Mouse (Mus musculus) yolk sac, embryonic 10.5 days (tissue): ENCODE data around the gene Slc25a30.
A peak's percentile ranks its signal among the peaks of the same experiment; 100 is the strongest.
"Not testable (repeated sequence)": the region's sequence is repeated elsewhere in the genome, so short reads cannot be mapped to it uniquely, and the experiment has no call there.

Experiments
- DNase-seq: peaks from one replicate; pipeline ENCODE4 v3.0.0-alpha.2; 2017; ENCODE audit warnings: low spot score

The Slc25a30 gene

DNA sequence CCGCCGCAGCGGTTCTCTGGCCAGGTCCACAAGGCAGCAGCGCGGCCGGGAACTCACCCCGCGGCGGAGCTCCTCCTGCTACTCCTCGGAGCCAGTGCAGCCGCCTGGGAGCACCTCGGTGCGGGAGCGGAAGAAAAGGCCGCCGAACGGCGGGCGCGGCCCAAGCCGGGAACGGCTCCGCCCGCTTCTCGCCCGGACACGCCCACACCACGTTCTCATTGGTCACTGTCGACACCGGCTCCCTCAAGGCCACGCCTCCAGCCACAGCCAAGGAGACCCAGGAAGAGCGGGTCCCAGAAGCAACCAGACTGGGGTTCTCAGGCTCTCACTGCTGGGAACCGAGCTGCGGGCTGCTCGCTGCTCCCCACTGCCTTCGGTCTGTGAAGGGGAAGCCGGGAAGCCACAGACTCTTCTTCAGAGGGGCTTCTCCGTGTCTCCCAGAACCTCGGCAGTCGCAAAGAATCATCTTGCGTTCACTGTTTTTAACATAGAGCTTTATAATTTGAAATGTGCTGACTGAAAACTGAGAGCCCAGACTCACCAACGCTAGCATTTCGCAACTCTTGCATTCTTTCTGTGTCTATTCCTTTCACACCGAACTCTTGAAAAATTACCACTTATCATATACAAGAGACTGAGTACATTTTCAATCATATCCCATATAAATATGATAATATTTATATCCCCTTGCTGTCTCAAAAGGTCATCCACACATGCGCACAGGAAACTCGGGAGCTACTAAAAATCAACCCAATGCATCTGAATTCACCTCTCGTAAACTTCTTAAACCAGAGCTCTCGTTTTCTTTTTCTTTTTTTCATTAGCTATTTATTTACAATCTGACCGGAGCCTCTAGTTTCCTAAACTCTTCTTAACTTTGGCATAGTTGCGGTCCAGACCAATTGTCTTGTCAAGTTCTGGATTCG, at the start of gene Slc25a30:
Gene Slc25a30, minus strand, starts transcription at position 170 of the 926 bp plus-strand sequence.
- DNase-seq = peak; percentile 98

DNA sequence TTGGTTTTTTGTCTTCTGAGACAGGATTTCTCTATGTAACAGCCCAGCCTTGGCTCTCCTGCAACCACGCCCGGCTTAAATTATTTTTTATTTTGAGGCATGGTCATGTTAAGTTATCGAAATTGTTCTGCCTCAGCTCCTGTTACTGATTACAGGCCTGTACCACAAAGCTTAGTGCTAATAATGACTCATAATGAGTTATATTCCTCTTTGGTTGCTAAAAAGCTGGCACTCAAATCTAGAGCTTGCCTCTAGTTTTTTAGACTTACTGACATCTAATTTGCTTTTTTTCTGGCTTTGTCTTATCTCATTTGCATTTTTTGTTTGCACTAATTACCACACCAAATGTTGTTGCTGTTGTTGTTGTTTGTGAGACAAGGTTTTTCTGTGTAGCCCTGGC, 49.7 kb upstream of the Slc25a30 start:
- no peak for DNase-seq

DNA sequence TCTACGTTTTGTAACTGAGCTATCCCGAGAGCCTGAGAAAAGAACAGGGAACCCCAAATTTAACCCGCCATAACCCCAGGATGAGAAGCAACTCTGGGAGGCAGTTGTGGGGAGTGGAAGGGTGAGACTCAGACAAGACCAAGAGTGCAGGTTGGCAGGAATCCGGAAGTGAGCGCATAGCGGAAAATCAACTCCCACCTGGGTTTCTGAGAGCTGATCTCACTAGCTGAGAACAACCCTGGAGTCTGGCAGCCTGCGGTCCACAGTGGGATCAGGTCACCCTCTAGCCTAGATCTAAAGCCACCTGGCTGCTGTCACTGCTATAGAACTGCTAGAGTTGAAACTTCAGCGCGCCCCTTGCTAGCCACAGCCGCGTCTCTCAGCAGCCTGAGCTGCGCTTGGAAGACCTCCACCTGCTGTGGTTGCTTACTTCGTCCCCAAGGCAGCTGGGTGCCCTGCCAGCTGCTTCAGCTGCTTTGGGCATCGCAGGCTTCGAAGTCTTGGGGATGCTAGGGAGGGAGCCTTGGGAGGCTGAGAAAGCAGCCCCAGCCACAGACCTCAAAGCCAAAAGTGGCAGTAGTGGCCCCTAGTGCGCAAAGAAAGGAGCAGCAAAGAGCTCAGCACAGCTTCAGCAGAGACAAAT, 48.0 kb upstream of the Slc25a30 start:
- DNase-seq = peak; percentile 46

DNA sequence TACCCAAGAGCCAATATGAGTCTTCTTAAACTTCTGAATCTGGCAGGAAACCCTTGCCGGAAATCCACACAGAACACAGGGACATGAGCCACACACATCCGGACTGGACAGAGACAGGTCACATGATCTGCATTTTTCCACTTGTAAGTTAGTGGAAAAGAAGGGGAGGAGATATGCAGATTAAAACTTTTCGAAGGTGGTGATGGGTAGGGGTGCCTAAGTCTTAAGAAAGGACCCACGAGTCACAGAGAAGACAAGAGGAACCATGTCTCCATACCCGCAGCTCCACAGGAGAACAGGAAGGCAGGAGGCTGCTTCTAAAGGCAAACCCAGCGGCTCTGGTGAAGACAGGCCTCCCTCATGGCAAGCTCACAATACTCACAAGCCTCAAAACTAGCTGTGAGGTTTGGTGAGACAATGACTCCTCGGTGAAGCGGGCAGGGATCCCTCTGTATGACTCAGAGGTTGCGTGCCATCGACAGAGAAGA, 47.5 kb upstream of the Slc25a30 start:
- peak; percentile 90 for DNase-seq

DNA sequence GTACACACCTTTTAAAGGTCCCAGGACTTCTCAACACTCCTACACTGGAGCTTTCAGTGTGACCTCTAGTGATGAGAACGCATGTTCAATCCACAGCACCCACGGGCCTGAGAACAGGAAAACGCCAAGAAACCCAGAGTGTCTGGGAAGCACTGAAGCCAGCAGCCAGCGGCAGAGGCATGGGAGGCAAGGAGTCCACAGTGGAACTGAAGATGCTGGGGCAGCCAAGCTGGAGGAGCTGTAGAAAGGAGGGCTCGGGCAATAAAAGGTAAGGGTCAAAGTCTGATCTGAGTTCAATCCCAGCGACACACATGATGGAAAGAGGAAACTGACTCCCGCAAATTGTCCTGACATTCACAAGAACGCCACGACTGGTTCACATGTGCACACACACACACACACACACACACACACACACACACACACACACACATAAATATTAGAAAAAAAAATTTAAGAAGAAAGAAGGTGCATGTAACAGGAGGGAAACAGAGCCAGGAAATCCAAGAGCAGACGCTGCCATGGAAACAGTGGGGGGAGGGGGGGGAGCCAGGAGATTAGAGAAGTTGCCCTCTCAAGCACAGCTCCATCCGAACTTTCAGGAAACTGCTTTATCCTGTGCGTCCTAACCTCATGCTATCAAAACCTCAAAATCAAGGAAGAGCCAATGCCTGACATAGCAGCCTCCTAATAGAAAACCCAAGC, 46.9 kb upstream of the Slc25a30 start:
- peak; percentile 80 for DNase-seq

DNA sequence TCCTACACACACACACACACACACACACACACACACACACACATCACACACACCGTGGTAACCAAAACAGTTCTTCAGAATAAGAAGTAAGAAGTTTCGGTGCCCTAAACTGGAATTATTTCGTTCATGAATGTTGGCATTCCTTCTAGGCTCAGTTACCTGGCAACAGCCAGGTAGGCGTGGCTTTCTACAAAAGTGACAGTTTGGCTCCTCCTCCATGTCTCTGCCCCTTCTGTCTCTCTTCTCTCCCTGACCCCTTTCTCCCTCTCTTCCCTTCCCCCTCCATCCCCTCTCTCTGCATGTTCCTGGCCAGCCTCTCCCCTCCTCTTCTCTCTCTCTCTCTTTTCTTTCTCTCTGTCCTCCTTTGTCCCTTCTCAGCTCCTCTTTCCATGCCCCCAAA, 46.1 kb upstream of the Slc25a30 start:
- DNase-seq = no peak

DNA sequence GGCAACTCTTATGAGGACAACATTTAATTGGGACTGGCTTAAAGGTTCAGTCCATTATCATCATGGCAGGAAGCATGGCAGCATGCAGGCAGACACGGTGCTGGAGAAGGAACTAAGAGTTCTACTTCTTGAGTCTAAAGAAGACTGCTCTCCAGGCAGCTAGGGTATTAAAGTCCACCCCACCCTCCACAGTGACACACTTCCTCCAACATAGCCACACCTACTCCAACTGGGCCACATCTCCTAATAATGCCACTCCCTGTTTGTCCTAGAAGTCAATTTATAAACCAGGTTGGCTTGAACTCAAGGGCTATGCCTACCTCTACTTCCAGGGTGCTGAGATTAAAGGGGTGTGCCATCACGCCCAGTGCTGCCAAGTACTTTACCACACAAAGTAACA, 45.2 kb upstream of the Slc25a30 start:
- no peak for DNase-seq

DNA sequence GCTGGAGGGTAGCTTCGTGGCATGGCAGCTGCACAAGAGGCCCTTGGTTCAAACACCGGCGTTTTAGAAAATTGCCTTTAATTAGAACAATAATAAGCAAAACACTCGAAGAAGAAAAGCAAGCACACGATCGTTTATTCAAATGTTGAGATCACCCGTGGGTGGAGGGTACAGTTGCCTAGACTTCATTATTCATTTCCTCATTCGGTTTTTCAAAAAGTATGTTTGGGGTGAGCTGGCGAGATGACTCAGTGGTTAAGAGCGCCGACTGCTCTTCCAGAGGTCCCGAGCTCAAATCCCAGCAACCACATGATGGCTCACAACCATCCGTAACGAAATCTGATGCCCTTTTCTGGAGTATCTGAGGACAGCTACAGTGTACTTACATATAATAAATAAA, 43.0 kb upstream of the Slc25a30 start:
- DNase-seq = not testable (repeated sequence)

DNA sequence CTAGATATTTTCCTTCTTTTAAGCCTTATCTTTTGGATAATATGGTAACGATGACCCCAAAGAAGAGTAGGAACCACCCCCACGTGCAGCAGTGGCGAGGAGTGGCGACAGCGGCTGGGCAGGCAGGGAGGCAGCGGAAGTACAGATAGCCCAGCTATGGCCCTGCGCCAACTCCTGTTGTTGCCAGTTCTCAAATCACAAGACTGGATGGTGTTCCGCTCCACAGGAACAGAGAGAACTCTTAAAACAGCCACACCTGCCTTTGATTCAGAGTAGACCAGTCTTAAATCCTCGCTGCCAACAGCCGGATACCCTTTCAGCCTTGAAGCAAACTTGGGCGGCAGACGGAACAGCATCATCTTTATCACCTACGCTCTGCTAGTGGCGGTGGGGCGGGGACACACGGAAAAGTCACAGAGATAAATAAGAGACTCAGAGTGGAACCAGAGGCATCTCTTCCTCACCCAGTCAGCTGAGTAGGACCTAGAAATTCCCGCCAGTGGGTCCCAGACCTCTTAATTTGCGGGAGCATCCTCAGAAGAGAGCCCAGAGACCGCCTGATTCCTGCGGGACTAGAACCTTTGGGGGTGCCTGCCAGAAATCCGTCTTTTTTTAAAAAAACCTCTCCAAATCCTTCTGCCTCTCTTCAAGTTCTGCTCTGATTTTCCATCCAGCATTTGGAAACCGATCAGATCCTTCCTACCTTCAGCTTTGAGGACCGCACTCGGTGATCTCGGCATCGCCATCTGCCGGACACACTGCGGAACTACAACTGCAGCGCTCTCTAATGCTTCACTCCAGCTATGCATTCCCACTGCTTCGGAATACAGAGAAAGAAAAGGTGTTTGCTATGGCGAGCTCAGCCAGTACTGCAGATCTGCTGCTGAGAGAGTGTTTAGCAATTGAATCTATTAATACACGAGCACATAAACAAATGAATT, 42.3 kb upstream of the Slc25a30 start:
- peak; percentile 68 for DNase-seq

DNA sequence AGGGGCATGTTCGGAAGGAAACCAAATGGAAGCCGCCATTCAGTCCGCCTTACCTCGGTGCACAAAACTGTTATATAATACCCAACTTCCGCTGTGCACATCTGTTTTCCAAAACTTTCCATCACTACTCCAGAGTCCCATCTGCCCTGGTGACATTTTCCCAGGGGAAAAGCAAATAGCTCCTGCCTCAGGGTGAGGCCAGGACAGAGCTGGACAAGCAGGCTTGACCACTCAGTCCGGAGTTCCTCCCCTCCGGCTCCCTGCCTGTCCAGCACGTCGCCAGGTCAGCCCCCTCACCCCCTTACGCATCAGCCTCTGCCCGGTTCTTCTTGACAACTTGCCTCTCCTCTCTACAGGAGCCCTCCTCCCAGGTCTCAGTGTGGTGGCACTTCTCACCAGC, 41.4 kb upstream of the Slc25a30 start:
- no peak for DNase-seq

DNA sequence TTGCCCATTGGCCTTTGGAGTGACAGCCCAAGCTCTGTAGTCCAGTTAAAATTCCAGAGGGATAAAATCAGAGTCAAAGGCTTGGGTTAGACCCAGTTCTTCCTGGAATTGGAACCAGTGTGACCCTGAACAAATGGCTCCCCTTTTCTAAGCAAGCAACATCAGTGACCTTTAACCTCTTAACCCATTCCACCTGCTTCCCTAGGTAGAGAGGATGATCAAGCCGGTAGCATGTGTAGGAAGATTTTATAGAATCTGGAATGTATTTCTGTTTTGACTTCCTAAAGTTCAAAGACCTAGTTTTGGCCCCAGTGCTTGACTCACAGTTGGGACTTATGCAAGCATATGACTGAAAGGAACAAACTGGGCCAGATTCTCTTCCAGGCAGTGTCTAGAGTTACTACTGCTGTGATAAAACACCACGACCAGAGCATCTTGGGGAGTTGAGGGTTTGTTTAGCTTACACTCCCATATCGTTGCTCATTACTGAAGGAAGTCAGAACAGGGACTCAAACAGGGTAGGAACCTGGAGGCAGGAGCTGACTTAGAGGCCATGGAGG, 40.1 kb upstream of the Slc25a30 start:
- DNase-seq = no peak

DNA sequence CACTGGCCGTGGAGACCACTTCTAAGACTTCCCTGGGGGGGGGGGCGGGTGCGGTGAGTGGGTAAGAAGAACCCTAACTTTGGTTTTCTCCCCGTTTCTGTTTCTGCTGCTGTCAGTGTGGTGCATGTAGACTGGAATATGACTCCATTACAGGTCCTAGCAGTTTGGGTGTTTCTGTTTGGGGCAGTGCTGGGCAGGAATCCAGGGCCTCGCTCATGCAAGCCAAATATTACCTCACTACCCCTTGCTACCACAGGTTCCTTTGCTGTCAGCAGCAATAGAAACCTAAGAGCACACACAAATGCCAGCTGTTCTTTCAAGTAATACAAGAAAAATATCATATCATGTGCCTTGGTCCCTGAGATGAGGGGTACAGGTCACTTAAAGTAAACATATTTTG, 33.2 kb upstream of the Slc25a30 start:
- no peak for DNase-seq

DNA sequence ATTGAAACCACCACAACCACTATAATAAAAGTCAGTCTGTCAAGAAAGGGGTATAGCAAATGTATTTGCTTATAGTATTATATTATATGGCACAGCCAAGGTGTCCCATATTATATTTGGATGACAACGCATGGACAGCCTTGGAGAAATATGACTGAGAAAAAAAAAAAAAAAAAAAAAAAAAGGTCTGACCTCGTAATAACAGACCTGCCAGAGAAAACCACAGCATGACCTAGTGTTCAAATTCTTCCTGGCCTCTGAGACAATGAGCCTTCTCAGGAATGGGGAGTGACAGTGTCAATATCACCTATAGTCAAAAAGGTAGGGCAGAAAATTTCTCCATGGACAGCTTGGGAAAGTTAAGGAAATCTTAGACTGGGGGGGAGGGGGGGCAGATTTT, 32.5 kb upstream of the Slc25a30 start:
- no peak for DNase-seq

DNA sequence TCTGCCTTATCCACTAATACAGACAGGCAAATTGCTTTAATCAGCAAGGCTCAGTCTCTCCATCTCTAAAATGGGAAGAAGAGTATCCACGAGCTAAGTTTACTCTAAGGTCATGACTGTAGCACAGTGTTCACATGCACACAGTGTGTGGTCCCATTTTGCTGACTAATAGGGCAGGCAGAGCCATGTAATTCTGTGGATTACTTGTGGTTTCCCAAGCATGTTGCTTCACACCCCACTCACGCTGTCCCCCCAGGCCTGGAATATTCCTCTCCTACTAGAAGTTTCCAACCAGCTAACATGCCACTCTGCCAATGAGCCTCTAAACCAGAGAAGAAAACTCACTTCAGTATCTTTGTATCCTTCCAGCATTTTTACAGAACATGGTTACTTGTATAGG, 31.7 kb upstream of the Slc25a30 start:
- DNase-seq = no peak

DNA sequence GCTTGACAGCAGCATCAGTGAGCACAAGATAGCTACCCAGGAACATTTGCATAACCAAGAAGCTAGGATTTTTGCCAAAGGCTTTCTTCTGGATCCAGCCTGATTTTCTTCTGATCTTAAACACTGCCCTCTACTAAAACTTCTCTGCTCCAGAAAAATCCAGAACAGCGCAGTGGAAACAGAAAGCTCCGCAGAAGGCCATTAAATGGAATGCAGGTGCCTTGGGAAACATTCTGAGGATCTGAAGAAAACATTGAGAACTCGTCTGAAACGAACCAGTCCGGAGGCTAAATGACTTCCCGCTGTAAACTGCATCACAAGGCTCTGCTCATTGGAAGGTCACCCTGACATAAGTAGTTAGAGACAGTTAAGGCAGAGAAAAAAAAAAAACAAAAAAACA, 23.1 kb upstream of the Slc25a30 start:
- no peak for DNase-seq

DNA sequence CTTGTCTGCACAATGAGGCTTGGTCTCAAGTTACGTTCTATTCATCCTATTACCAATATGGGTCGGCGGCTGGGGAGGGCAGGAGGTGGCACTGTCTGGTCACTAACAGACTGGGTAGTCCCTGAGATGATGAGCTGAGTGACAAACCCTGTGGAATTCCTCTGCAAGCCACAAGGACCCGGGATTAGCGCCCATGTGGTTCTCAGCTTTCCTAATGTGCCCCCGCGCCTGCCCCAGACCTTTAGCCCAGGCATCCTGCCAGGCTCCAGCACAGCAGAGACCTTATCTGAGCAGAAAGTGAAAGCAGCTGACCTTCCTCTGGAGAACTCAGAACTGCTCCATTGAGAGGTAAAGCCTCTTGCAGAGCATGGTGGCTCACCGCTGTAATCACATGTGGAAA, 21.0 kb upstream of the Slc25a30 start:
- DNase-seq = no peak

DNA sequence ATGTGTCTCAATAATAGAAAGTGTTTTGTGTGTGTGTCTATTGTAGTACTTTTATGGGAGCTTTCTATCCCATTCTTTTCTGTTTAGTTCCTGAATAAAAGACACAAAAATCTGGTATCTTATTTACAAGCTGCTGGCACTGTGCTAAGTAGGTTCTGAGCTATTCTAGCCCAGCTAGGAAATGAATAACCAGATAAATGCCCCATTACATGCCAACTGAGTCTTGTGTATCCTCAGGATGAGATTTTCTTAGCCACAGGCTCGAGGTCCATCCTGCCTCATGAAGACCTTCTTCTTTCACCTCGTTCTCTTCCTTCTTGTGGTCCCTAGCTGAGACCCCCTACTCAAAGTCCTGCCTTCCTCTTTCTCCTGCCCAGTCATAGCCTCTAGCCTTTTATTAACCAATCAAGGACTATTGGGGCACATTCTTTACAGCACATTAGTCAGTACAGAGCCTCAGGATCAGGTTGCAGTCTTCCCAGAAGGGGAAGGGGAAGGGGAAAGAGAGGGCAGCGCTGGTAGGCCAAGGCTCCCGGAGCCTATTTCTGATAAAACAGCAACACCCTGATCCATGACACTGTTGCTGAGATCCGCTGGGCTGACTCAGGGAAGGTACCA, 11.0 kb upstream of the Slc25a30 start:
- no peak for DNase-seq

DNA sequence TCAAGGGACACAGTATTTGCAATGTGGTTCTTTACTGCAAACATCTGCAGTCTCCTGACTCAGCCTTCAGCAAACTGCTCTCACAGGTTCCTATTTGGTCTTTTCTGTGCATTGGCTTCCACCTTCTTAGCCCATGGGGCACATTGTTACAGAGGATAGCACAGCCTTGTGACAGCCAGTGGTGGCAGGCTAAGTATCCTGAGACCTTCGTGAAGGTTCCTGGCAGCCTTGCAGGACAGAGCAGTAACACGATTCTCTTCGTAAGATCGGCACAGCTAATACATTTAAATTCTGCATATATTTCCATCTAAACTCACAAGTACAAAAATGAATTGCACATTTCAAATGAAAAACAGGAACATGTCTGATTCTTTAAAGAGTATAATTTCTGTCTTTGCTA, 9.1 kb upstream of the Slc25a30 start:
- no peak for DNase-seq

DNA sequence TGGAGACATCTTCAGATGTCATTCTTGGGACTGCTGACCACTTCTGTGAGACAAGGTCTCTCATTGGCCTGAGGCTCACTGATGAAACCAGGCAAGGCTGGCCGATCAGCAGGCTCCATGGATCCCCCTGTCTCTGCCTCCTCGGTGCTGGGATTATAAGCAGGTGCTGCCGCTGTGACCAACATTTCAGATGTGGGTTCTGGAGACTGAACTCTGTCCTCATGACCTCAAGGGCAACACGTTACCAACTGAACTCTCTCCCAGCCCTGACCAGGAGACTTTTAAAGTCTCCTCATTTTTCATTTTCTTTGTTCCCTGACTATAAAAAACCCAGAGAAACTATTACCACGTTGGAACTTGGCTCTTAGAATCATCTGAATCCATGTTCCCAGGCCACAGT, 7.9 kb upstream of the Slc25a30 start:
- no peak for DNase-seq

DNA sequence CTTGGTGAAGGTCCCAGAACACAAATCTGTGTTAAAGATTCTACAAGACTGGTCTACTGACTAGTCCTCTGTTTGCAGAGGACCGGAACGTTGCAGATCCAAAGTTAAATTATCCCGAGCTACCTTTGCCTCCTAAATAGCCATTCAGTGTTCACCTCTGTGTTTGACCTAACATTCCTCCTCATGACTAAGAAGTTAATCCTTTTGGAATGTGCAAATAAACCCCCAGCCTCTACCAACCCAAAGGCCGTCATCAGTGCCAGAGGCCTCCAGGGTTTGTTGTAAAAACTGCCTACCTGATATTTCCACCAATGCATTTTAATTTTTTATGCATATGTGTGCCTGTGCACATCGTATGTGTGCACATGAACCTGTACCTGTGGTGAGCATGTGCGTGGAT, 7.5 kb upstream of the Slc25a30 start:
- DNase-seq = peak; percentile 73

DNA sequence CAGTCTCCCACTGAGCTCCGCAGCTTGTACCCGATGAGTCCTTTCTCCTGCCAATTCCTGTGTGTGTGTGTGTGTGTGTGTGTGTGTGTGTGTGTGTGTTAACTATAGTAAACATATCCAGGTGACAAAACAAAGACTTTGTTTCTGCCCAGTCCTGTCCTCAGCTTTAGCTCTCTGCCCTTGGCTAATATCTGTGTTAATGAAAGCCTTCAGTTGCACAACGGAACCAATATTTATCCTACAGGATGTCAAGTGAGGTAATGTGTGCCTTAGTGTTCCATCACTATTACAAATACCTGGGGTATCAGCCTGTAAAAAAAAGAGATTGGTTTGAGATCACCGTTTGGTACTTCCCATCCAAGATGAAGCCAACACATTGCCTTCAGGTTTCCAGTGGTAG, 6.3 kb upstream of the Slc25a30 start:
- DNase-seq = no peak
